Mouse (Mus musculus): ENCODE measurements around the gene Clec2g. TPM values are rescaled to one million over a fixed set of nuclear protein-coding genes. Genes with fewer than 3 reads are reported as not detected.
"Not testable (repeated sequence)": the region's sequence is repeated elsewhere in the genome, so short reads cannot be mapped to it uniquely, and the experiment has no call there.

Clec2g gene
- polyA plus RNA-seq, 2 experiments from 2014 or later = 0.17 TPM; not detected in 1

GRCm38 (mm10) chr6:128972156-128972555, 38.0 kb downstream of the Clec2g start:
- ATAC-seq = no peak

GRCm38 (mm10) chr6:128972687-128973438, 38.7 kb downstream of the Clec2g start:
- ATAC-seq = peak; percentile 98

GRCm38 (mm10) chr6:128973439-128973697, 39.2 kb downstream of the Clec2g start:
- no peak for ATAC-seq

- not testable (repeated sequence) for ATAC-seq
Observed at GRCm38 (mm10) chr6:128974850-128975249, 40.7 kb downstream of the Clec2g start.

- ATAC-seq = no peak
Observed at GRCm38 (mm10) chr6:128976194-128976593, 42.0 kb downstream of the Clec2g start.

GRCm38 (mm10) chr6:128981951-128982541, 47.9 kb downstream of the Clec2g start:
- not testable (repeated sequence) for ATAC-seq

DNA sequence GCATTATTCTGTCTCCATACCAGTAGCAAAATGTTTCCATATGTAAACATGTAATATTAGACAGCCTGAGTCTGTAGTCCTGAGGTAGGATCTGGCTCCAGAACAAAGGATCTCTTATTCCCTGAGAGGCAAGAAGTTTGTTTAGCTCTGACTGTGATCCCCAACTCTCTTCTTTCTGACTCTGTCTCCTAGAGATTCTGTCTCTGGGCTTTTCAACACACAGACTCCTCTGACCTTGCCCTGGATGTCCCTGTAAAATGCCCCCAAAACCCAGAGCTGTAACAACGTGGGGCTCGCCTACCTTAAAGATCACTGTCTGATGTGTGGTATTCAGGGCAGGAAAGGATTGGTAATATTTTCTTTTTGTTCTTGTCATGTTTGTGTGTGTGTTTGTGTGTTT, 58.2 kb downstream of the Clec2g start:
- peak; percentile 27 for ATAC-seq

GRCm38 (mm10) chr6:128992753-128993152, 58.6 kb downstream of the Clec2g start:
- ATAC-seq = peak; percentile 97

DNA sequence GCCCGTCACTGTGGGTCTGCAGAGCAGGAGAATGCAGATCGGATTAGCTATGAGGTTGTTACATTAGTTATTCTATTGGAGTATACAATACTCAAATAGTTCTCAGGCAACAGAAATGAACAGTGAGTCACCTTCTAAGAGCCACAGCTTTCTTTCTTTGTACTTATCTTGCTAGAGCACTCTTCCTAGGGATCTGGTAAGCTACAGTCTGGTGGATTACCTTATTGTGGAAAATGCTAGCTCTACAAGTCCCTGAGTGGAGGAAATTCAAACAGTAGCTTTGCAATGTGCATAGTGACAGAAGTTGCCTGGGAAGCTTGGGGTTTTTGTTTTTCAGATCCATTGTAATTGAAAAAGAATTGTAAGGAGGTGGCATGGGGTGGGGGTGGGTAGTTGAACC, 59.0 kb downstream of the Clec2g start:
- ATAC-seq = no peak

DNA sequence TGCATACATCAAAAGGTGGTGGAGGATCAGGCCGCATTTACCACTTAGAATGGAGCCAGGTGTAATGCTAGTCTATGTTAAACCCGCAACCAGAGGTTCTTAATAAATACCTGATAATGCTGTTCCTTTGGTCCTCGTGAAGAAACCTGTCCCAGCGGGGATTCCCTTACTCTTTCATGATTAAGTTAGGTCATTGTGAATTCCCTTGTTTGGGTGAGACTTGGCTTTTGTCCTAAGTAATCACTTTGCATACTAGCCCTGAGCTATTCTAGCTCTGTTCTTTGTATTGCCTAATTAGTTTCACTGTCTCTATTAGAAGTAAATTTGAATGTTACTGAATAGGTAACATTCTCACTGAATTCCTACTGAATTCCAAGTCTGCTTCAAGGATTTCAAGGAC, 60.2 kb downstream of the Clec2g start:
- ATAC-seq = no peak

- ATAC-seq = no peak
Observed at GRCm38 (mm10) chr6:128994742-128995141, 60.6 kb downstream of the Clec2g start.

DNA sequence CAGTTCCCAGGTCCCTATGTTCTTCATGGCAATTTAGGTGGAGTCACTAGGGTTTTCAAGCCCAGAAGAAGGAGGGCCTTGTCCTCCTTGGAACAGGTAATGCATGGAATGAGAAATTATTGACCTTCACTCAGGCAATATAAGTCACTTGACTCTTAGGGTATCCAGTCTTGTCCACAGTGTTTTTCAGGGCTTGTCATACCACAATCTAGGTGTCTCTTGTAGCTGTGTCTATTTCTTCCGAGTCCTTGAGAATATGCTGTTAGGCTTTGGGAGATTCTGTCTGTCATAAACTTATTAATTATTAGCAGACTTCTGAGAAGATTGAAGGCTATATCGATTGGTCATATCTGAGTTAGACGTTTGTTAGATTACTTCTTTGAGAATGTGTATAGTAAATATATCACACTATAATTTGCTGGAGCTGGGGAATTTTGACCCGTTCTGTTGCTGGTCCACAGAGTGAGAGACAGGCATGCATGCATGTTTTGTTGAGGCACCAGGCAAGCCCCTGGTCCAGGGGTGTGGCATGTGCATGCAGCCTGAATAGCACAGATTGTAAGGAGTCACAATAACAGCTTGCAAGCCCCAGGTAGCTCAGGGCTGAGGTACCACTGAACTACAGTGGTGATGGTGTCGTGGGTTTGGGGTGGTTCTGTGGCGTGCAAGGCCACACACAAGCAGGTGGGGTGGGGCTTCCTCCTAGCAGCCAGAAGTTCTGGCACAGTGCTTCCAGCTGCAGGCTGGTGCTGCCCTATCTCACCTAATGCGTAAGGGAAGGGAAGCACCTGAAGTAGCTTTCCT, 61.3 kb downstream of the Clec2g start:
- no peak for ATAC-seq

DNA sequence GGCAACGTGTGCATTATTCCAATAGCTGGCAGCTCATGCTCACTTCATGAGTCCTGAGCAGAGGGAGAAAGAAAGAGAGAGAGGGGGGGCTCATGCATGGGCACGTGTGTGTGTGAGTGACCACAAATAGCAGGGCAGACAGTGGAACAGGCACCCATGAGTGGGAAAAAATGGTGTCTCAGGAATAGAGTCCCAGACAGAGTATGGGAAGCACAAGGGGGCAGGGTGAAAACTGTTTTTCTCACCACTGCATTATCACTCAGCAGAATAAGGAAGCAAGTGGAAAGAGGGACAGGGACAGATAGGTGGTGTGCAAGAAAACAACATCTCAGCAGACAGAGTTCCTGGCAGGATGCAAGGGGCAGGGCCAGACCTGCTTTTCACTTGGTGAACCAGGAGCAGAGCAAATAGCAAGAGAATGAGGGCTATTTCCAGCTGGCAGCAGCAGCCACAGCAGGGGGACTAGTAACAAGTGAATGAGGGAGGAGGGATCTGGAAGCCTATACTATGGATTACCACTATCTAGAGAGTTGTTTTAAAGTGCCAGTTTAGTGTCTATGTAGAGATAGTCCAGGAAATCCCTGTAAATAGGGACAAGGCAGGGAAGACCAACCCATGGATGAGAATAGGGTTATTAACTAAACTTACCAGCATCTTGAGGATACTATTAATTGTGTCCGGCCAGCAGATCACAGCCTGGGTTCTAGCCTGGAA, 62.0 kb downstream of the Clec2g start:
- ATAC-seq = no peak

DNA sequence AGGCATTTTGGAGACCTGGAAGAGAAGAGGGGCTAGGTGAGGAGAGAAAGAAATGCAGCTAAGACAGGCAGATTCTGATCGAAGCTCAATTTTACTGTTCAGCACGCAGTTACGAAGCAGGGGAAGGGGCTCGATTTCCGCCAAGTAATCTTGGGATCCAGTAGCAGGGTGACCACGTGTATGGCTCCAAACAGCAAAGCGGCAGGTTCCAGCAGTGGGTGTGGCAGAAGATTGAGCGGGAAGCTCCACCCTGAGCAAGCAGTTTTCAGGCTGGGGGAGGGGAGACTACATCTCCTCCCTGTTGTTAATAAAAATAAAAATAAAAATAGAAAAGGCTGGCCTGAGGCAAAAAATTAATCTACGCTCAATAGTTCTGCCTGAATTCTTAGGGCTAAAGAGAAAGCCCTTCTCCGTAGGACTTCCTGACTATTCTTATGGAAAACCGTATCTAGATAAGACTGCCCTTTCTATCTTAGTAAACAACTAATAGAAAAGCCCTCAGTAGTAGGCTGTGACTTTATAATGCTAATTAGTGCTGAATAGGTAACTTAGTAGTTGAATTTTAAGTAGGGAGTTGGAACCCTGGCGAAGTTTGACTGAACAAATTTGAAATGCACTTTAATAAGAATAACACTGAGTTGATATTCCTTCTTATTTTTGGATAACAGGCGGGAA, 62.7 kb downstream of the Clec2g start:
- ATAC-seq = no peak

DNA sequence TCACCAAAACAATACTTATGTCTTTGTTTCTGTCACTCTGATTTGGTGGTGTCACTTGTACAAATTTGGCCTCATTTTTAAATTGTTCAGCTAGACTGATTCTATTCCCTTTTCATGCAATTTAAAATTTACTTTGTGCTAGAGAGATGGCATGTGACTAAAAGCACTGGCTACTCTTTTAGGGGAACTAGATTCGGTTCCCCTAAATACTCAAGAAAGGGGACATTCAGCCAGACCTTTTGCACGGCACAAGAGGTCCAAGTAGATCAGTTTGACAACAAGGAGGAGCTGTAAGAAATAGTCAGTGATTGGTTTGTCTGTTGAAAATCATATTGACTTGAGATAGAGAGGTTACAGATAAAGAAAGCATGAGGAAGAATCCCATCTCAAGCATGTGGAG, 67.2 kb downstream of the Clec2g start:
- ATAC-seq = no peak

GRCm38 (mm10) chr6:129008552-129008951, 74.4 kb downstream of the Clec2g start:
- ATAC-seq = no peak

- ATAC-seq = not testable (repeated sequence)
Observed at GRCm38 (mm10) chr6:129009846-129010504, 75.8 kb downstream of the Clec2g start.

DNA sequence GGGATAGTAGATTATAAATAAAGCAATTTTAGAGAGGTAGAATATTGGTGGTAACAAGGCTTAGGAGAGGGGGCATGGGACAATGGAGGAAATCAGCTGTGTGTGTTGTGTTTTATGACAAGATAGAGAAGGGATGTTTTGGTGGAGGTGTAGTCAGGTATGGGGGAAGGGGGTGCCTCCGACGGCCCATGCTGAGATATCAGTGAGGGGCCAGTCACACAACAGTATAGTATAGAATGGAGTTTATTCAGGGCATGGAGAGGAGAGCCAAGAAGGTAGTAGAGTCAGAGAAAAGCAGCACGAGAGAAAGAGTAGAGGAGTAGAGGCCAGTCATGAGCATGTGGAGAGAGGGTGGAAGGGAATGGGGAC, 76.3 kb downstream of the Clec2g start:
- ATAC-seq = no peak

- not testable (repeated sequence) for ATAC-seq
Observed at GRCm38 (mm10) chr6:129012012-129012411, 77.8 kb downstream of the Clec2g start.

GRCm38 (mm10) chr6:129012966-129013365, 78.8 kb downstream of the Clec2g start:
- no peak for ATAC-seq

DNA sequence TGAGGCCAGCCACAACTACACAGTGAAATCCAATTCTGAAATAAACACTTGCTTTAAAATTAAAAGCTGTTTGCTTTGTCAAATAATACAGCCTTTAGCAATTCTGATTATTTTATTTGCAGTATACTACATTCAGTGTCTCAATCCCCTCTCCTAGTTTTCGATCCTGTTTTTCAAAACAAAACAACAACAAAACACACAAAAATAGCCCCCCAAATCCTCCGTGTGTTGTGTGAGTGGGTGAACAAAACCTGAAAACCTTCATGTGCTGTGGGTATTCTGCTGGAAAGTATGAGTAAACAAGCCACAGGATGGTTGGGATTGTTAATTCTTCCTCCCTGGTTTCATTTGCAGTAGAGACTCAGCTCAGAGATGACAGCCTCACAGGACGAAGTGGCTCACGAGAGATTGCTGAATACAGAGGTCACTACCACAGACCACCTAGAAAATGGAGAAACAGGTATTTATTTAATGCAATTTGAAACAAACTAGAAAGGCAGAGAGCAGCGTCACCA, 79.6 kb downstream of the Clec2g start:
- no peak for ATAC-seq

- ATAC-seq = no peak
Observed at GRCm38 (mm10) chr6:129014399-129014798, 80.2 kb downstream of the Clec2g start.
